Mouse (Mus musculus): Measurements from ENCODE around the gene Nlrp4c. TPM values are rescaled to one million over a fixed set of nuclear protein-coding genes. Genes with fewer than 3 reads are reported as not detected.

Nlrp4c gene
- not detected for polyA plus RNA-seq (2017; shearing (Covaris generic))

DNA sequence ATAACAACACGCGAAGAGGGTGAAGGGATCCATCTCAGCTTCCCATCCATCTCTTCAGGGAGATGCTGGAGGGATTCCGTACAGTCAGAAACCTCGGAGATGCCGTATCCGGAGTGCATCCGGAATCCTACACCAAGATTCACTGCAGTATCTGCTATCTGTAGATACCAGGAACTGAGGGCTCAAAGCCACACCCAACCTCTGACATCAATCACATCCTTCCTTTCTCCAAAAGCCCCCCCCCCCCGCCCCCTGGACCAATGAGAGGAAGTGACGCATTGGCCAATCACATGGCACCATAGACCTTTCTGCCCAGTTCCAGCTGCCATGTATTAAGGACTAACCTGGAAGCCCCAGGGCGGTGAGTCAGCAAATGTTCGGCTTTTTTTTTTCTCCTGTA, at the start of gene Nlrp4c:
Gene Nlrp4c (plus strand): TSS at position 301 of the 400 bp plus-strand sequence.

DNA sequence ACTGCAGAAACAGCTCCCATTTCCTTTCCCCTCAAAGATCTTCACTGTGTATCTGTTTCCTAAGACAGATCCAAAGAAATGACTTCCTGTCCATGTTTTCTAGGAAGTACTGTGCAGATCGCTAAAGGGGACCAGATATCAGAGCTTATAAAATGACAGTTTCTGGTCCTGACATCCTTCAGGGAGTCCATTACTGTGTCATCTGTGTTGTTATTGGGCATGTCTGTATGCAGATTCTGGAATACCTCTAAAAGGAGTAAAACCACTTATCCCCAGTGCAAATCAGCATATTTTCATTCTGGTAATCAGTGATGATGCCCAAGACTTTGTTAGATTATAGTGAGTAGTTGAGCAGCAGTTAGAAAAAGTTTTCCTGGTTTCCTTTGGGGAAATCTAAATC, 34.1 kb upstream of the Nlrp4c start, which contains the start of gene Vmn1r65:
Gene Vmn1r65 (minus strand): TSS at position 101 of the 400 bp plus-strand sequence.

Other genes with a start within 250 kb of the Nlrp4c start
- not detected for gene Vmn1r63, start 239.7 kb upstream of the Nlrp4c start, polyA plus RNA-seq (2017; shearing (Covaris generic))
- not detected for gene Vmn1r64, start 160.6 kb upstream of the Nlrp4c start, polyA plus RNA-seq (2017; shearing (Covaris generic))
- not detected for gene Vmn1r65, start 34.2 kb upstream of the Nlrp4c start, polyA plus RNA-seq (2017; shearing (Covaris generic))
- gene Zfp787, start 110.8 kb downstream of the Nlrp4c start, polyA plus RNA-seq (2017; shearing (Covaris generic)) = 32.6 TPM
- gene Zfp444, start 127.1 kb downstream of the Nlrp4c start, polyA plus RNA-seq (2017; shearing (Covaris generic)) = 24.7 TPM
- gene Galp, start 151.9 kb downstream of the Nlrp4c start, polyA plus RNA-seq (2017; shearing (Covaris generic)) = not detected
- gene Zscan5b, start 177.1 kb downstream of the Nlrp4c start, polyA plus RNA-seq (2017; shearing (Covaris generic)) = not detected
- not detected for gene Epp13, start 207.5 kb downstream of the Nlrp4c start, polyA plus RNA-seq (2017; shearing (Covaris generic))
- 4.7 TPM for gene Zfp667, start 241.4 kb downstream of the Nlrp4c start, polyA plus RNA-seq (2017; shearing (Covaris generic))

Data from effector memory CD4-positive, alpha-beta T cell, adult 5 months (primary cell).